10 mouse cellular contexts compared by ENCODE assay signal in the genomic region with DNA sequence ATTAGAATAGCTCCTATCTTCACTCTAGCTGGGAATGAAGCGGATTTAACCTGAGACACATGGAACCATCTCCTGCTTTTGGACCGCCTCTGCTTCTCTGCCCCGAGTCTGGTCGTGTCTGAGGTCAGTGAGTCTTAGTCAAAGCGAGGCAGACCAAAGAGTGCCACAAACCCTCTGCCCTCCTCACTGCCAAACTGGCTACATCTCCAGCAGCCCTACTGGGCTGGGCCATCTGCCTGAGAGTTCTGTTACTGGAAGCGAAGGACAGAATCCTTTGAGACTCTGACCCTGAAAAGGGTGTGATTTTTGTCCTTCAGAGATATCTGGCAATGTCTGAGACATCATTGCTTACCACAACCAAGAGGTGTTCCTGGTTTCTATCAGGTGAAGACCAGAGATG. TPM values are rescaled to one million over a fixed set of nuclear protein-coding genes. Genes with fewer than 3 reads are reported as not detected.
"Had no signal": no experiment of that assay in that cellular context is flagged by ENCODE, and none has a peak within 500 bp of the region (broad histone marks: within the 10 kb centered on the region; RNA-seq: fewer than 3 reads in every experiment).

No protein-coding gene starts in this region.

- DNase-seq: kidney, postnatal 10 days; kidney, postnatal 4 days; liver, embryonic 13.5 days; liver, postnatal 0 days; lung, postnatal 14 days; right cerebral cortex, postnatal 14 days; thymus, adult 18-20 months; thymus, postnatal 14 days had no signal

RNA-seq across cellular contexts. Expression of gene Heatr4, which starts 5.8 kb away (rescaled TPM):
- total RNA-seq: layer of hippocampus, adult 2 months; left cerebral cortex, adult 2 months had no signal
